Mouse (Mus musculus): ENCODE measurements around the gene Fam129a. TPM values are rescaled to one million over a fixed set of nuclear protein-coding genes. Genes with fewer than 3 reads are reported as not detected.

The Fam129a gene
- polyA plus RNA-seq, 1 experiment: 0.02 TPM

- TF ChIP-seq GATA1 (IDR thresholded peaks at IDR 0.05; ENCODE audit: low read length): no peak
These were observed 1.8 kb downstream of the Fam129a start for GRCm38 (mm10) chr1:151572601-151573320.

GRCm38 (mm10) chr1:151580200-151580982 lies 9.4 kb downstream of the Fam129a start:
- no peak for TF ChIP-seq GATA1 (IDR thresholded peaks at IDR 0.05; ENCODE audit: low read length)

- no peak for TF ChIP-seq GATA1 (IDR thresholded peaks at IDR 0.05; ENCODE audit: low read length)
These were observed 10.5 kb downstream of the Fam129a start for GRCm38 (mm10) chr1:151581454-151581853.

- TF ChIP-seq GATA1 (IDR thresholded peaks at IDR 0.05; ENCODE audit: low read length): no peak
These were observed 11.0 kb downstream of the Fam129a start for GRCm38 (mm10) chr1:151581977-151582376.

GRCm38 (mm10) chr1:151583457-151584181 lies 12.6 kb downstream of the Fam129a start:
- TF ChIP-seq GATA1 (IDR thresholded peaks at IDR 0.05; ENCODE audit: low read length): no peak

GRCm38 (mm10) chr1:151584182-151584471 lies 13.1 kb downstream of the Fam129a start:
- no peak for TF ChIP-seq GATA1 (IDR thresholded peaks at IDR 0.05; ENCODE audit: low read length)

- no peak for TF ChIP-seq GATA1 (IDR thresholded peaks at IDR 0.05; ENCODE audit: low read length)
These were observed 13.7 kb downstream of the Fam129a start for GRCm38 (mm10) chr1:151584565-151585216.

GRCm38 (mm10) chr1:151585647-151586046 lies 14.7 kb downstream of the Fam129a start:
- TF ChIP-seq GATA1 (IDR thresholded peaks at IDR 0.05; ENCODE audit: low read length): no peak

GRCm38 (mm10) chr1:151592085-151593017 lies 21.4 kb downstream of the Fam129a start:
- TF ChIP-seq GATA1 (IDR thresholded peaks at IDR 0.05; ENCODE audit: low read length): no peak

- TF ChIP-seq GATA1 (IDR thresholded peaks at IDR 0.05; ENCODE audit: low read length): no peak
These were observed 23.9 kb downstream of the Fam129a start for GRCm38 (mm10) chr1:151594906-151595305.

- no peak for TF ChIP-seq GATA1 (IDR thresholded peaks at IDR 0.05; ENCODE audit: low read length)
These were observed 24.8 kb downstream of the Fam129a start for GRCm38 (mm10) chr1:151595600-151596299.

- no peak for TF ChIP-seq GATA1 (IDR thresholded peaks at IDR 0.05; ENCODE audit: low read length)
These were observed 25.6 kb downstream of the Fam129a start for GRCm38 (mm10) chr1:151596562-151596961.

GRCm38 (mm10) chr1:151597677-151598297 lies 26.8 kb downstream of the Fam129a start:
- no peak for TF ChIP-seq GATA1 (IDR thresholded peaks at IDR 0.05; ENCODE audit: low read length)

- TF ChIP-seq GATA1 (IDR thresholded peaks at IDR 0.05; ENCODE audit: low read length): no peak
These were observed 27.9 kb downstream of the Fam129a start for GRCm38 (mm10) chr1:151598876-151599275.
